Mouse (Mus musculus) cerebellum, adult 11 months (tissue): Measurements from ENCODE around the gene Lin7c.
A peak's percentile ranks its signal among the peaks of the same experiment; 100 is the strongest.

Source experiments
- DNase-seq: peaks from one replicate; pipeline ENCODE4 v3.0.0; 2022

The Lin7c gene

GRCm38 (mm10) chr2:109917496-109918413 lies 27.1 kb downstream of the Lin7c start, which contains the start of gene Lgr4:
Gene Lgr4 (plus strand): TSS chr2:109917647.
- DNase-seq: peak; percentile 92

- DNase-seq: peak; percentile 34
Observed at GRCm38 (mm10) chr2:109918592-109919262, 28.1 kb downstream of the Lin7c start.

- no peak for DNase-seq
Observed at GRCm38 (mm10) chr2:109920471-109920870, 29.8 kb downstream of the Lin7c start.

- DNase-seq: no peak
Observed at GRCm38 (mm10) chr2:109921298-109922035, 30.8 kb downstream of the Lin7c start.

- DNase-seq: no peak
Observed at GRCm38 (mm10) chr2:109922306-109922705, 31.7 kb downstream of the Lin7c start.

- DNase-seq: no peak
Observed at GRCm38 (mm10) chr2:109923031-109923430, 32.4 kb downstream of the Lin7c start.

- no peak for DNase-seq
Observed at GRCm38 (mm10) chr2:109923945-109924344, 33.3 kb downstream of the Lin7c start.

GRCm38 (mm10) chr2:109926984-109927383 lies 36.3 kb downstream of the Lin7c start:
- no peak for DNase-seq

GRCm38 (mm10) chr2:109927446-109927845 lies 36.8 kb downstream of the Lin7c start:
- DNase-seq: no peak

- DNase-seq: peak; percentile 59
Observed at GRCm38 (mm10) chr2:109927876-109928275, 37.2 kb downstream of the Lin7c start.

GRCm38 (mm10) chr2:109928791-109929190 lies 38.1 kb downstream of the Lin7c start:
- DNase-seq: peak; percentile 37

GRCm38 (mm10) chr2:109929256-109929655 lies 38.6 kb downstream of the Lin7c start:
- no peak for DNase-seq

- no peak for DNase-seq
Observed at GRCm38 (mm10) chr2:109930366-109930765, 39.7 kb downstream of the Lin7c start.

- no peak for DNase-seq
Observed at GRCm38 (mm10) chr2:109930771-109931170, 40.1 kb downstream of the Lin7c start.

- no peak for DNase-seq
Observed at GRCm38 (mm10) chr2:109931978-109932780, 41.5 kb downstream of the Lin7c start.

GRCm38 (mm10) chr2:109933151-109933550 lies 42.5 kb downstream of the Lin7c start:
- DNase-seq: no peak

- no peak for DNase-seq
Observed at GRCm38 (mm10) chr2:109934086-109934485, 43.4 kb downstream of the Lin7c start.

- no peak for DNase-seq
Observed at GRCm38 (mm10) chr2:109935194-109935593, 44.5 kb downstream of the Lin7c start.

- no peak for DNase-seq
Observed at GRCm38 (mm10) chr2:109935754-109936409, 45.2 kb downstream of the Lin7c start.

- DNase-seq: no peak
Observed at GRCm38 (mm10) chr2:109936410-109936755, 45.7 kb downstream of the Lin7c start.

- DNase-seq: no peak
Observed at GRCm38 (mm10) chr2:109941973-109942444, 51.4 kb downstream of the Lin7c start.
